Mouse (Mus musculus): ENCODE data around the gene Dpf3. TPM values are rescaled to one million over a fixed set of nuclear protein-coding genes. Genes with fewer than 3 reads are reported as not detected.

The Dpf3 gene
- polyA plus RNA-seq, 1 experiment = 3.8 TPM

DNA sequence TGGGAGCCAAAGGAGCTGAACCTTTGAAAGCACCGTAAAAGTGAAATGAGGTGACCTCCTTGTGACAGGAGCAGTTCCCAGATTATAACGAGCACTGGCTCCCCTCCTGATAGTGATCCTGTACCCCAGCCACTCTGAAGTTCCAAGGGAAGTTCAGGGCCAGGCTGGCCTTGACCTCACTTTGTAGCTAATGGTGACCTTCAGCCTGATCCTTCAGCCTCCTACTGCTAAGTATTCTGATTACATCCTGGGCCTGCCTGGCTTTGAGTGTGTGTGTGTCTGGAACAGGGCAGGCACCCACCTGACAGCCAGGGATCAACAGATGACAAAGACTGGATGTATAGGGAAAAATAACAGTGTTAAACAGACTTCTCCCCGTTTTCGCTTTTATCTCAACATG lies 36.4 kb upstream of the Dpf3 start:
- Histone ChIP-seq H3K4me1 (ENCODE audit: control insufficient read depth, insufficient read depth, low read length) (no peaks in the 10 kb centered on the region; the same call in 1 of the 2 replicates), H3K4me3 (ENCODE audit: insufficient read depth, low read length) (no peak overlapping the region), H3K27ac (ENCODE audit: insufficient read depth, low read length) (no peak overlapping the region)
- TF ChIP-seq POLR2A (IDR thresholded peaks at IDR 0.05; ENCODE audit: extremely low read depth, insufficient read depth, low read length) (no peak), CTCF (IDR thresholded peaks at IDR 0.05; ENCODE audit: extremely low read depth, insufficient read depth, low read length) (no peak)

DNA sequence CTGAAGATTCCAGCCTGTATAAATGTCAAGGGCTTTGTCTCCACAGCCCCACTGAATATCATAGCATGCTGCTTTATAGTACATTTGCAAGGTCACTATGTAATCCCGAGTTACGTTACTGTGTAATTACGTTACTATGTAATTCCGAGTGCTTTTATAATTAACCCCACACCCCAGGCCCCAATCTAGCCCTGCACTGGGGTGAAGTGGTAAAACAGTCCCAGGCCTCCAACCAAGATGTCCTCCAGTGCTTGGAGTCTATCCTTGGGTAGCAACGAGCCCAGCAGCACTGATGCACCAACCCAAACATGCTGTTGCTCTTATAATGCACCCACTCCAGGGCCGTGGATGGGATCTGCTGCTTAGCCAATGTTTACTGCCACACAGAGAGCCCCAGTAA lies 35.5 kb upstream of the Dpf3 start:
- no peaks in the 10 kb centered on the region; the same call in 1 of the 2 replicates for H3K4me1 ChIP-seq (ENCODE audit: control insufficient read depth, insufficient read depth, low read length)
- TF ChIP-seq CTCF (IDR thresholded peaks at IDR 0.05; ENCODE audit: extremely low read depth, insufficient read depth, low read length) (no peak), POLR2A (IDR thresholded peaks at IDR 0.05; ENCODE audit: extremely low read depth, insufficient read depth, low read length) (no peak)

GRCm38 (mm10) chr12:83521083-83521482 lies 33.6 kb upstream of the Dpf3 start:
- TF ChIP-seq CTCF (IDR thresholded peaks at IDR 0.05; ENCODE audit: extremely low read depth, insufficient read depth, low read length) = no peak
- no peak for TF ChIP-seq POLR2A (IDR thresholded peaks at IDR 0.05; ENCODE audit: extremely low read depth, insufficient read depth, low read length)
- H3K27ac ChIP-seq (ENCODE audit: insufficient read depth, low read length) = no peak overlapping the region
- H3K4me1 ChIP-seq (ENCODE audit: control insufficient read depth, insufficient read depth, low read length) = no peaks in the 10 kb centered on the region
- H3K4me3 ChIP-seq (ENCODE audit: insufficient read depth, low read length) = peak overlapping the region; percentile 77

More for the DNA sequence above, 35.5 kb upstream of the Dpf3 start:
- Histone ChIP-seq H3K4me3 (ENCODE audit: insufficient read depth, low read length) (no peak overlapping the region), H3K27ac (ENCODE audit: insufficient read depth, low read length) (no peak overlapping the region)

GRCm38 (mm10) chr12:83520311-83520890 lies 32.9 kb upstream of the Dpf3 start, which contains the start of gene Dcaf4:
TSS of gene Dcaf4 (plus strand) at chr12:83520466.
- Histone ChIP-seq H3K27ac (ENCODE audit: insufficient read depth, low read length) (peak within 1 kb of the TSS; percentile 26; the same call in 1 of the 2 replicates), H3K4me3 (ENCODE audit: insufficient read depth, low read length) (peak within 1 kb of the TSS; percentile 77), H3K4me1 (ENCODE audit: control insufficient read depth, insufficient read depth, low read length) (no peaks in the 10 kb centered on the region)
- TF ChIP-seq CTCF (IDR thresholded peaks at IDR 0.05; ENCODE audit: extremely low read depth, insufficient read depth, low read length) (no peak), POLR2A (IDR thresholded peaks at IDR 0.05; ENCODE audit: extremely low read depth, insufficient read depth, low read length) (peak; percentile 51; the same call in 1 of the 2 replicates)

- Histone ChIP-seq H3K27ac (ENCODE audit: insufficient read depth, low read length) (no peak overlapping the region), H3K4me3 (ENCODE audit: insufficient read depth, low read length) (no peak overlapping the region), H3K4me1 (ENCODE audit: control insufficient read depth, insufficient read depth, low read length) (peaks cover 2% of the 10 kb centered on the region; the same call in 1 of the 2 replicates)
- TF ChIP-seq POLR2A (IDR thresholded peaks at IDR 0.05; ENCODE audit: extremely low read depth, insufficient read depth, low read length) = no peak
- no peak for TF ChIP-seq CTCF (IDR thresholded peaks at IDR 0.05; ENCODE audit: extremely low read depth, insufficient read depth, low read length)
Observed at GRCm38 (mm10) chr12:83517580-83517979, 30.1 kb upstream of the Dpf3 start.

DNA sequence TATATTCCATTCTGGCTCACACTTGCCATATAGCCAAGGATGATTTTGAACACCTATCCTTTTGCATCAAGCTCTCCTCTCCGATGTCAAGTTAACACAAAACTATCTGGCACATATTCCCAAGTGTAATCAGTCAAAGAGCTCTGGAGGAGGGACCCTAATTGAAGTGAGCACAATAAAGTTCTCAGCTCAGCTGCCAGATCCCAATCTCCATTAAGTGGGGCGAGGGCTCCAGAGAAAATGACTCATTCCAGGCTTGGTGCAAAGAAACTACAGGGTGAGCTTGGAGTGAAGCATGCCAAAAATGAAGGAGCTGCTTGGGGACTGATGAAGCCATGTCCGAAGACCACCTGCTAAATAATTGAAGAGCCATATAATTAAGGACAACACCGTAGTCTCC lies 26.7 kb upstream of the Dpf3 start:
- TF ChIP-seq POLR2A (IDR thresholded peaks at IDR 0.05; ENCODE audit: extremely low read depth, insufficient read depth, low read length) = no peak
- no peak for TF ChIP-seq CTCF (IDR thresholded peaks at IDR 0.05; ENCODE audit: extremely low read depth, insufficient read depth, low read length)
- H3K27ac ChIP-seq (ENCODE audit: insufficient read depth, low read length) = no peak overlapping the region
- no peak overlapping the region for H3K4me3 ChIP-seq (ENCODE audit: insufficient read depth, low read length)
- peaks cover 2% of the 10 kb centered on the region; the same call in 1 of the 2 replicates for H3K4me1 ChIP-seq (ENCODE audit: control insufficient read depth, insufficient read depth, low read length)

DNA sequence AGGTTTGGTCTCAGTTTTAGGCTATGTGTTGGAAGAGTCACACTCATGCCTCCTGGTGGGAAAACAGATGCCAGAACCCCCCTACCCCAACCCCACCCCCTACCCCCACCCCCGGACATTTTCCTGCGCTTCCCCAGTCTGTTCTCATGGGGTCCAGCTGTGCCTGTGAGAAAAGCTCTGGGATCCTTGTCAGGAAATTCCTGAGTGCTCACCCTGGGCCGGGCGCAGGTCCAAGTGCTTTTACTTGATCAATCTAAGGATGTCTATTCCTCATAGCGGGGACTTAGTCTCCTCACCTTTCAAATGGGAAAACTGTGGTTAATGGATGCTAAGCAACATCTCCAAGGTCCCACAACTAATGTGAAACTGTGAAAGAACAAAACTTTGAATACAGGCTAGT lies 25.7 kb upstream of the Dpf3 start:
- no peak for TF ChIP-seq CTCF (IDR thresholded peaks at IDR 0.05; ENCODE audit: extremely low read depth, insufficient read depth, low read length)
- no peak for TF ChIP-seq POLR2A (IDR thresholded peaks at IDR 0.05; ENCODE audit: extremely low read depth, insufficient read depth, low read length)
- H3K4me1 ChIP-seq (ENCODE audit: control insufficient read depth, insufficient read depth, low read length) = peaks cover 2% of the 10 kb centered on the region; the same call in 1 of the 2 replicates
- no peak overlapping the region for H3K27ac ChIP-seq (ENCODE audit: insufficient read depth, low read length)
- no peak overlapping the region for H3K4me3 ChIP-seq (ENCODE audit: insufficient read depth, low read length)

DNA sequence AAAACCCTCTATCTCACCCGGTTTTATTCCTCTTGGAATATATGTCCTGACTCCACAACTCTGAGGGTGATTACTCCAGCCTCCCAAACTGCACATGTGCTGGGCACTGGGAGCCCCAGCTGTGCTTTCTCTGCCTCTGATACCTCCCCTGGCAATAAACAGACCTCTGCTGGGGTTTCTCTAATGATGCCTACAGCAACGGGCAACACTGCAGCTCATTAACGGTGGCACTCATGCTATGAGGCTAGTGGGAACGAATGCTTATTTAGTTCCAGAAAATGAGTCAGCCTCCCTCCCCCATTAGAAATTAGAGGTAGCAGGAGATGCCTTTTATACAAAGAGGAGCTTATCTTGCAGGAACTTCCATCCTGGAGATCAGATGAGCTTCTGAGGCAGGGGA lies 25.3 kb upstream of the Dpf3 start:
- H3K27ac ChIP-seq (ENCODE audit: insufficient read depth, low read length) = no peak overlapping the region
- TF ChIP-seq POLR2A (IDR thresholded peaks at IDR 0.05; ENCODE audit: extremely low read depth, insufficient read depth, low read length) (no peak), CTCF (IDR thresholded peaks at IDR 0.05; ENCODE audit: extremely low read depth, insufficient read depth, low read length) (no peak)

DNA sequence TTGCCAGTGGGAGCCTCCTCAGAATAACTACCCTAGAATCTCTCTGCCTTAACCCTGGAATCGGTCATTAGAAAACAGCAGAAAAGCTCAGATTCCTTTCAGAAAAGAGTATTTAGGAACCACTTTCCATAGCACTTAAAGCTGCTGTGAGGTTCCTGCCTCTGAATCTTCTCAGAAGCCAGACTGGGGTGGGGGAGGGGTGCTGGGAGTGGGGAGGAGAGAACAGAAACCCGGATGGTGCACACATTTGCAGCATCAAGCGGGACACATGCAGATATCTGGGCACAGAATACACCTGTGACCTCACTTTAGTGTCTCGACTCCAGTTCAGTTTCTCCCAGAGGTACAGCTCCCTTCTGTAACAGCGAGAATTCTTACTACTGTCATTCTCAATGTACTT lies 23.1 kb upstream of the Dpf3 start:
- peaks cover 2% of the 10 kb centered on the region; the same call in 1 of the 2 replicates for H3K4me1 ChIP-seq (ENCODE audit: control insufficient read depth, insufficient read depth, low read length)
- H3K27ac ChIP-seq (ENCODE audit: insufficient read depth, low read length) = no peak overlapping the region
- no peak for TF ChIP-seq POLR2A (IDR thresholded peaks at IDR 0.05; ENCODE audit: extremely low read depth, insufficient read depth, low read length)
- TF ChIP-seq CTCF (IDR thresholded peaks at IDR 0.05; ENCODE audit: extremely low read depth, insufficient read depth, low read length) = no peak
- no peak overlapping the region for H3K4me3 ChIP-seq (ENCODE audit: insufficient read depth, low read length)

More for the DNA sequence above, 25.3 kb upstream of the Dpf3 start:
- Histone ChIP-seq H3K4me1 (ENCODE audit: control insufficient read depth, insufficient read depth, low read length) (peaks cover 2% of the 10 kb centered on the region; the same call in 1 of the 2 replicates), H3K4me3 (ENCODE audit: insufficient read depth, low read length) (no peak overlapping the region)

DNA sequence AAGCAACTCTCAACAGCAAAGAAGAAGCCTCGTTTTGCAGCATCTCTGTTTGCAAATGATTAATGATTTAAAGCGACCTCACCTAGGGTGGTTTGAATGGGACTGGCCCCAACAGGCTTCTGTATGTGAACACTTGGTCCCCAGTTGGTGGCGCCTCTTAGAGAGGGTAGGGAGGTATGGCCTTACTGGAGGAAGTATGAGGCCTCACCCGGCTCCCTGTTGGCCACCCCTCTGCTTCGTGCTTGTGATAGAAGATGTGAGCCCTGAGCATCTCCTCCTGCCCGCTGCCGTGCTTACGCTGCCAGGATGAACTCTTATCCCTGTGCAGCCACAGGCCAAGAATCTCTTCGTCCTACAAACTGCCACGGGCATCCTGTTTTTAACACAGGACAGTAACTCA lies 19.0 kb upstream of the Dpf3 start:
- Histone ChIP-seq H3K4me3 (ENCODE audit: insufficient read depth, low read length) (no peak overlapping the region), H3K27ac (ENCODE audit: insufficient read depth, low read length) (no peak overlapping the region), H3K4me1 (ENCODE audit: control insufficient read depth, insufficient read depth, low read length) (no peaks in the 10 kb centered on the region)
- TF ChIP-seq CTCF (IDR thresholded peaks at IDR 0.05; ENCODE audit: extremely low read depth, insufficient read depth, low read length) (no peak), POLR2A (IDR thresholded peaks at IDR 0.05; ENCODE audit: extremely low read depth, insufficient read depth, low read length) (no peak)
